Mouse (Mus musculus): Measurements from ENCODE around the gene Ndufa11.

Gene Ndufa11

GRCm38 (mm10) chr17:56716655-56717362, 758 bp upstream of the Ndufa11 start:
- WGBS, result under 1% methylated on average over 55 of the region's 55 CpGs

DNA sequence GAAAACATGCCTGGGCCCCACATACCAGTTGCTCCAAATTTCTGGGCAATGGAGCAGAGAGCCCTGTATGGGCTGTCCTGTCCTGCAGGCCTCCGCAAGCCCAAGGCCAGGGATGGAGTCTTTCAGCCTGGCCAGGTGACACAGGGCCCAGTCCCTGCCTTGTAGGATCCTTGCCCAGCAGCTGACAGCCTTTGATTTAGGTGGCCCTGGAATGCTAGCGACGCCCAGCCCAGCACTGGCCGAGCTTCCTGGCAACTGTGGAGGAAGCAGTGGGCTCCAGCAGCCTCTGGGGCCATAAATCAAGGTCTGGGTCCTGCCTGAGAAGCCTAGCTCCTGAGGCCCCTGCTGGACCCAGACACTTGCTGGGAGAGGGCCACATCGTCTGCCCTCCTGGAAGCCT, 4.9 kb downstream of the Ndufa11 start:
- WGBS, result 88% methylated on average over 5 of the region's 5 CpGs

DNA sequence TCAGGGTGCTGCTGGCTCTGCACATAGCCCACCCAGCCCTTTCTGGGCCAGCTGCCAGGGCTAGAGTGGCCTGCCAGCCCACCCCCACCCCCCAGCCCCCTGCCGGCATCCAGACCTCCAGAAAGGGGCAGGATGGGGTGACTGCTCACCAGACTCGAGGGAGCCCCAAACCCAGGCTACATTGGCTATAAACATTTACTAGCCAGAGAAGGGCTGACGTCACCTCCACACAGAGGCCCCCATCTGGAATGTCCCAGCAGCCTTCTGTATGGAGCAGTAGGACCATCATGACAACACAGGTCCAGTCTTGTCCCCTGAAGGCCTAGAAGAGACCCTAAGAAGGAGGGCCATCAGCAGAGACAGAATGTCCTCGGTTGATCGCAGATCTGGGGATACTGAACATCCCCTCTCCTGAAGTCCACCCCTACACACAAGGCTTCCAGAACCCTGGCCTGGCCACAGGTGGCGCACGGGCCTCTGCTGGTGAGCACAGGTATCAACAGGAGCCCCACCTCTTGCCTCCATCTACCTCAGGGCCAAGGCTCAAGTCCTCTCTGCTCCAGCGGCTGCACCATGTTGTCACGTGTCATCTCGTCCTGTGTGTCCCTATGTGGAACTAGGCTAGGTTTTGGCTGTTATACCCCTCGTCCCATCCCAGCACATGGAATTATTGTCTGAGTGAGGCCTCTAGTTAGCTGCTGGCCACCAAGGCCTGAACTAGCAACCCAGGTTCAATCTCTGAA, 6.0 kb downstream of the Ndufa11 start:
- 79% methylated on average over 11 of the region's 11 CpGs for WGBS

- WGBS, result 48% methylated on average over 7 of the region's 7 CpGs
Observed at GRCm38 (mm10) chr17:56727029-56727649, 9.6 kb downstream of the Ndufa11 start.

- 34% methylated on average over 12 of the region's 12 CpGs for WGBS
Observed at GRCm38 (mm10) chr17:56727659-56728058, 10.1 kb downstream of the Ndufa11 start.

GRCm38 (mm10) chr17:56728117-56728516, 10.6 kb downstream of the Ndufa11 start:
- 17% methylated on average over 12 of the region's 12 CpGs for WGBS

DNA sequence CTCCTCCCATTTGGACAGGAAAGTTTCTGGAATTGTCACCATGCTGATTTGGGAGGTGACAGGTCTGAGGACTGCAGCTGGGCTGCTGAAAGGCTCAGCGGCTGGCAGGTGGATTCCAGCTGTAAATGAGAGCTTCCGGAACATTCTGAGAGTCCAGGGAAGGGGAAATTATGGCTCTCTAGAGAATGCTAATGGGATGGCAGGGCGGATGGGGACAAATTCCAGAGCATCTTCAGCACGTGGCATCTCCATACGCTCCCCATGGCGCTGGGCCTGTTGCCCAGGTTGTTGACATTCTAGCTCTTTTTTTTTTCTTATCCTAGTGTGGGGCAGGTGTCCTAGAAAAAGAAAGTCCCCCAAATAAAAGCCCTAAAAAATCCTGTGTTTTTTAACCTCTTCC, 11.6 kb downstream of the Ndufa11 start:
- WGBS, result 37% methylated on average over 6 of the region's 6 CpGs

DNA sequence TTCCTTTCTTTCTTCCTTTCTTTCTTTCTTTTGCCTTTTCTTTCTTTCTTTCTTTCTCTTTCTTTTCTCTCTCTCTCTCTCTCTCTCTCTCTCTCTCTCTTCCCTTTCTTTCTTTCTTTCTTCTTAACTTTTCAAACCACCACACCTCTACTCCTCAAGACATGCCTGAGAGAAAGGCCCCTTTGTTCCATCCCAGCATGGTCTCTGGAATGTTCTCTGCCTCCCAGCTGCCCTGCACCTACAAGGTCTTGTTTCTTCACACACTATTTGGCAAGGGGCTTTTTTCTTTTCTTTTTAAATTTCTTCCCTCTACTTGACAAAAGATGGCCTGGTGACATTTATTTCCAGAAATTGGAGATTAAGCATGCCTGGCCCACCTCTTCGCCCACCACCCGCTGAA, 12.1 kb downstream of the Ndufa11 start:
- 27% methylated on average over 2 of the region's 2 CpGs for WGBS

- 44% methylated on average over 8 of the region's 8 CpGs for WGBS
Observed at GRCm38 (mm10) chr17:56736534-56736933, 19.0 kb downstream of the Ndufa11 start.

DNA sequence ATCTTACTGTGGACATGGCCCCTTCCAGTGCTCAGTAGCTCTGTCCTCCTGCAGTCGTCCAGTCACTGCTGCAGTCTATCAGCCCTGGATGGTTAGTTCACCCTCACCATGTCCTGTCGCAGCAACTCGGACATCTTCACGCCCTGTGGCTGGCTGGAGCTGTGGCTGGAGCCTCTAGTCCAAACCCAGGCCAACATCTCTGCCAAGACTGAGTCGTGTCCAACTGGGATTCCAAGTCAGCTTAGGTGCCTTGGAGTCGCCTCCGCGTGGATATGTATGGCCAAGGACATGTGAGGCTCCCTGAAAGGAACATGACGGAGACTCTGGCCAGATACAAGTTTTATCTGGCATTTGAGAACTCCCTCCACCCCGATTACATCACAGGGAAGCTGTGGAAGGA, 20.7 kb downstream of the Ndufa11 start:
- 84% methylated on average over 10 of the region's 10 CpGs for WGBS

- 84% methylated on average over 17 of the region's 17 CpGs for WGBS
Observed at GRCm38 (mm10) chr17:56740118-56740787, 22.7 kb downstream of the Ndufa11 start.

DNA sequence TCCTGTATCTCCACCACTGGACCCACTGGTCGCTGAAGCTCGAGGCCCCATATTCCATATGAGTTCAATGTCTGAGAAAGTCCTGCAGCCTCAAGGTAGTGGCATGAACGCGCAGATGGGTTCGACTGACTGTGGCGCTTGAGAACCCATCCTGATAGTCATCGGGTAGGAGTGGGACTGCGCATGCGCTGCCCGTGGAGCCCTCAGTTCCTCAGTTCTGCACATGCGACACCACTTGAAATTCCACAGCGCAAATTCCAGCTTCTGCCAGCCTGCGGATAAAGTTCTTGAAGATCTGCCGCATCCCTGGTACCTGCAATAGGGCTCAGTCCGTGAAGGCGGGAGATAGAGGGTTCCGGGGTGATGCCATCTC, 23.2 kb downstream of the Ndufa11 start:
- WGBS, result 86% methylated on average over 17 of the region's 17 CpGs

- WGBS, result 59% methylated on average over 5 of the region's 5 CpGs
Observed at GRCm38 (mm10) chr17:56744173-56744572, 26.6 kb downstream of the Ndufa11 start.

DNA sequence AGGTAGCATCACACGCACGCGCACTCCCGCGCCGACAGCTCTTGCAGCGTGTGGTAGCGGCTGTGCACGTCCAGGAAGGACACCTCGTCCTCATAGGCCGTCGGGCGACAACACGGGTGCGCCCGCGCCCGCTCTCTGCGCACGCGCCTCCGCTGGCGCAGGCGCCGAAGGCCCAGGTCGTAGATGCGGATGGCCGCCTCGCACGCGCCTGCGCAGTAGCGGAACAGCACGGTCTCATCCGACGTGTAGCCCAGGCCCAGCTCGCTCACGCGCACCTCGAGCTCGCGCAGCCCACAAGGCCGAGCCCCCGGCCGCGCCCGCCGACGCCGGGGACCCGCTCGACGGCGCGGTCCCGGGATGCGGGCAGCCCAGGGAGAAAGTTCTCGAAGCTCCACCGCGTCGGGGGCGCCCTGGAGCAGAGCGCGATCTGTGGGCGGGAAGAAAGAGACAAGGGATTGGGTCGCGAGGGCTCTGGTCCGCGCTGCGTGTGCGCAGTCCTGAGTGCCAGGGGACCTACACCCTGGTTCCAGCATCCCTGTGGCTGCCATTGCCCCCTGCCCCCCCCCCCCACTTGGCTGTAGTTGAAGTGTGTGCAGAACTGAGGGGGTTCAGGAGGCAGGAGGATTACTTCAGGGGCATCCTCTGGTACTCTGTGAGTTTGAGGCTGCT, 34.0 kb downstream of the Ndufa11 start:
- WGBS, result 26% methylated on average over 71 of the region's 71 CpGs

DNA sequence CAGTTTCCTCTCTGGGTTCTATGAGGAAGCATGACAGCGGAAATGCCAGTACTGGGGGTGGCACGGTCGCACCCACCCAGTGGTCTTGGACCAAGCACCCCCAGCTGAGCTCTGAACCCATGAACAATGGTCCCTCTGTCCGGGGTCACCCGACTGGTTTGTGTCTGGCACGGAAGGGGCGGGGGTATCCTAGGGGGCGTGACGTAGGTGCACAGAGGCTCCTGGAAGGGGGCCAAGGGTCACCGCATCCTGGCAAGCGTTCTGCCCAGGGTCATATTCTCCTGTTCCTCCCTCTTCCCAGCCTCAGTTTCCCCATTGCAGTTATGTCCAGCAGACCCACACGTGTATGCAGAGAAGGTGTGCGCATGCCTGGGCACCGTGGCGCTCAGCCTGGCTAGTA, 35.9 kb downstream of the Ndufa11 start:
- 18% methylated on average over 15 of the region's 15 CpGs for WGBS

DNA sequence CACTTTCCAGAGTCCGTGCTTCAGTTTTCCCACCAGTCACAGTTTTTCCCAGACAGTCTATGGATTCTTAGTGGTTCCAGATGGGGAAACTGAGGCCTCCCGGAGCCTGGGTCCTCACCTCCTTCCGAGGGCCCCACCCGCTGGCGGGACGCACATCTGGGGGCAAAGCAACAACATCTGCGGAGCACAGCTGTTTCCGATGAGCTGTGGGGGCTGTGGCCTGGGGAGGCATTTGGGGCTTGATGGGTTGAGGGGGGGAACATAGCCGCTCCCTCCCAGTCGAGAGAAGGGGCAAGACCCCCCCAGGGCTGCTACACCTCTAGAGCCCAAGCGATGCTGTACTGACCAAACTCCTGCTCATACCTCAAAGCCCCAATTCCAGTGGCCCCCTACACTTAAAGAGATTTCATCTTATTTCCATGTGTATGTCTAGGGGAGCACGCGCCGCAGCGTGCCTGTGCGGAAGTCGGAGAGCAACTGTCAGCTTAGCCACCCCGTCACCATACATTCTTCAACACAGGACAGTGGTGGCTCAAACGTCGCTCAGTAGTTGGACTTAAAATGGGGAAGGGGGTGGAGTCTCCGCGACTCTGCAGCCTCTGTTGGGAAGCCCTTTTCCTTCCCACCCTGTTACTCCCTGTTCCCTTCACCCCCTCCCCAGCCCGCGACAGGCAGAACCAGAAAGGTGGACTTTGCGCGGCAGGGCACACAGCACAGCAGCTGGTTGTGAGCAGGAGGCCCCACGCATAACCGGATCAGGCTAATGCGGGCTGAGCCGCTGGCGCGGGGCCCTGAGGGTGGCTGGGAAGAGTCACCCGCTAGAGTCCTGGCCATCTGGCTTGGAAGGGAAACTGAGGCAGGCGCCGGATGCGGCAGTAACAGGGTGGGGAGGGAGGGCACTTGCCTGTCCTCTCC, 37.0 kb downstream of the Ndufa11 start:
- WGBS, result 16% methylated on average over 36 of the region's 36 CpGs

DNA sequence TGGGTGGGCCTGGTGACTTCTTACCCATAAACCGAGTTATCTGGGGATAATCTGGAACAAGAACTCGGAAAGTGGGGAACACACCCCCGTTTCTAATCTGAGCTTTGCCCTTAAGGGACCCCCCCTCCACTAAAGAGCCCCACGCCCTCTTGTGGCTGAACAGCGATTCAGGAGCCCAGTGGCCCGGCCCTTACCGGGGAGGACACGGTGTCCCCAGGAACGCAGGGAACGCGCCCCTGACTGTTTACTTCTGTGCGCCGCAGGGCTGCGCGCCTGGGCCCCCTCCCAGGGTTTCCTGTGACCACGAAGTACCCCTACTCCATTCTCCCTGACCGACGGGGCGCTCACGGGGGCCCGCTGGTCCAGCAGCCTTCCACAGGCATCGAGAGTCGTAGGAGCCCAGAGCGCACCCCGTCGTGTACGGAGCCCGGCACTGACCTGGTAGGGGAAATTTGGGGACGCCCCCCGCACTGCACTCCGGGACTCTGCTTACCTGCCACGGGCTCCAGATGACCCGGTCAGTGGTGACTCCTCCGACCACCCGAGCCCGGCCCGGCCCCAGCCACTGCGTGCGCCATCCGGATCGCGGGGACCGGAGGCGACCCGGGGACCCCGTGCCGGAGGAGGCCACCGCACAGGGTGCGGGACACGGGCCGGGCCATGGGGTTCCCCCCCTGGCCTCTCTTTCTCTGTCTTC, 39.3 kb downstream of the Ndufa11 start:
- WGBS, result 1% methylated on average over 51 of the region's 51 CpGs

DNA sequence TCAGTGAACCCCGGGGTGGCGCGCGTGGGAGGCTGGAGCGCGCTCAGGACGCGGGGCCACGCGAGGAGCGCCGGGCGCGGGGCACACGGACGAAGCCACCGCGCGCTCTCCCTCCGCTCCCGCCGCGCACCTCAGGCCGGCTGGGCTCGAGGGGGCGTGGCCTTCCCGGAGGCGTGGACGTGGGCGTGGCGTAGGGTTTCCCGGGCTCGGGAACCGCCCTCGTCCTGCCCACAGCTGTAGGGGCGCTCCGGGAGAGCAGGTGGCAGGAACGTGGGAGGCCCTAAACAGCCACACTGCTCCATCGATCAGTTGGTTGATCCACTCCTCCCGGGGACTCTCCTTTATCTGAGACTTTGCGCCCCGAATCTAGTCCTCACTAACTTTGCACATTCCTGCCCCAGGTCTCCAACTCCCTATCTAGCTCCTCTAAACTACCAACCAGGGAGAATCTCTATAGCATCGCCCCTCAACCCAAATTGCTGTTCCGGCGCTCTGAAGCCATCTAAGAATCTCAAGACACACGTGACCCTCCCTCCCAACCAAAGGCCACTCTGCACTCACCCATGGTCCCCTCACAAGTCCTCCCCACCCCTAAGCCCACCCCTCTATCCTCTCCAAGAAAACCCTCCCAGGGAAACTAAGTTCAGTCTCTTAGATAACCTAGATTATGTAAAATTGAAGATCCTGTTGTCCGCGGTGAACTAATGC, 40.0 kb downstream of the Ndufa11 start, which contains the start of gene Nrtn:
Gene Nrtn (minus strand): TSS at position 115 of the 708 bp plus-strand sequence.
- WGBS, result under 1% methylated on average over 48 of the region's 48 CpGs

DNA sequence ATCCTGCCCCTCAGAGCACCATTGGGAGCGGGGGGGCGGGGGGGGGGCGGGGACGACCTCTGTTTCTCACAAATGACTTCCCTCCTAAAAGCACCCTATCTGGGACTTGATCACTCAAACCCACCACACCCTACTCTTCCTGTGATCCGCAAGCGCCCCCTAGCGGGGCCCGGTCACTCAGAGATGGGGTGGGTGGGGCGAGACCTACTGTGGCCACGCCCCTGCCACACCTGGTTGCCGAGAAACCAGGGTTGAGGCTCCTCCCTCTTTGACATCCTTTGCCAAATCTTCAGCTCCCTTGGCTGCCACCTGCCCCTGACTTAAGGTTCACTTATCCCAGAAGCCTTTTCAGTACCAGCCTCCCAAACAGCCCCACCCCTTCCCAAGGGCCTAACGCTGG, 40.6 kb downstream of the Ndufa11 start:
- 7% methylated on average over 12 of the region's 12 CpGs for WGBS
